Mouse (Mus musculus): ENCODE results near the gene Tmem202. TPM values are rescaled to one million over a fixed set of nuclear protein-coding genes. Genes with fewer than 3 reads are reported as not detected.

The Tmem202 gene
- polyA plus RNA-seq, 1 experiment from 2014 or later: not detected

GRCm38 (mm10) chr9:59552610-59553009, 13.0 kb upstream of the Tmem202 start:
- WGBS: 90% methylated on average over 5 of the region's 5 CpGs
- H3K36me3 ChIP-seq: peaks cover 34% of the 10 kb centered on the region
- no peaks in the 10 kb centered on the region for H3K9me3 ChIP-seq (replicated peaks)
- ATAC-seq (ENCODE audit: low FRiP score): no peak
- no peaks in the 10 kb centered on the region for H3K4me1 ChIP-seq
- no peaks in the 10 kb centered on the region for H3K27me3 ChIP-seq
- no peak overlapping the region for H3K27ac ChIP-seq
- no peak overlapping the region for H3K4me3 ChIP-seq
- H3K9ac ChIP-seq: no peak overlapping the region
- H3K4me2 ChIP-seq (replicated peaks): no peak overlapping the region

- Histone ChIP-seq H3K4me2 (replicated peaks) (no peak overlapping the region), H3K9ac (no peak overlapping the region), H3K9me3 (replicated peaks) (no peaks in the 10 kb centered on the region), H3K36me3 (peaks cover 24% of the 10 kb centered on the region), H3K4me3 (no peak overlapping the region), H3K4me1 (no peaks in the 10 kb centered on the region), H3K27me3 (no peaks in the 10 kb centered on the region), H3K27ac (no peak overlapping the region)
- 83% methylated on average over 3 of the region's 3 CpGs for WGBS
- ATAC-seq (ENCODE audit: low FRiP score): no peak
Observed at GRCm38 (mm10) chr9:59551620-59552031, 12.0 kb upstream of the Tmem202 start.

GRCm38 (mm10) chr9:59551017-59551416, 11.4 kb upstream of the Tmem202 start:
- ATAC-seq (ENCODE audit: low FRiP score): no peak
- WGBS: 86% methylated on average over 5 of the region's 5 CpGs

GRCm38 (mm10) chr9:59550077-59550476, 10.4 kb upstream of the Tmem202 start:
- H3K27me3 ChIP-seq: no peaks in the 10 kb centered on the region
- WGBS: 86% methylated on average over 4 of the region's 4 CpGs
- ATAC-seq (ENCODE audit: low FRiP score): no peak
- H3K27ac ChIP-seq: no peak overlapping the region
- H3K36me3 ChIP-seq: peaks cover 16% of the 10 kb centered on the region; the same call in 1 of the 2 replicates
- H3K4me3 ChIP-seq: no peak overlapping the region
- no peak overlapping the region for H3K9ac ChIP-seq
- H3K4me2 ChIP-seq (replicated peaks): no peak overlapping the region
- no peaks in the 10 kb centered on the region for H3K9me3 ChIP-seq (replicated peaks)
- no peaks in the 10 kb centered on the region for H3K4me1 ChIP-seq

More at GRCm38 (mm10) chr9:59551017-59551416, 11.4 kb upstream of the Tmem202 start:
- H3K4me2 ChIP-seq (replicated peaks): no peak overlapping the region
- H3K9ac ChIP-seq: no peak overlapping the region
- no peaks in the 10 kb centered on the region for H3K4me1 ChIP-seq
- H3K27ac ChIP-seq: no peak overlapping the region
- H3K36me3 ChIP-seq: peaks cover 20% of the 10 kb centered on the region; the same call in 1 of the 2 replicates
- no peak overlapping the region for H3K4me3 ChIP-seq
- no peaks in the 10 kb centered on the region for H3K27me3 ChIP-seq
- H3K9me3 ChIP-seq (replicated peaks): no peaks in the 10 kb centered on the region

DNA sequence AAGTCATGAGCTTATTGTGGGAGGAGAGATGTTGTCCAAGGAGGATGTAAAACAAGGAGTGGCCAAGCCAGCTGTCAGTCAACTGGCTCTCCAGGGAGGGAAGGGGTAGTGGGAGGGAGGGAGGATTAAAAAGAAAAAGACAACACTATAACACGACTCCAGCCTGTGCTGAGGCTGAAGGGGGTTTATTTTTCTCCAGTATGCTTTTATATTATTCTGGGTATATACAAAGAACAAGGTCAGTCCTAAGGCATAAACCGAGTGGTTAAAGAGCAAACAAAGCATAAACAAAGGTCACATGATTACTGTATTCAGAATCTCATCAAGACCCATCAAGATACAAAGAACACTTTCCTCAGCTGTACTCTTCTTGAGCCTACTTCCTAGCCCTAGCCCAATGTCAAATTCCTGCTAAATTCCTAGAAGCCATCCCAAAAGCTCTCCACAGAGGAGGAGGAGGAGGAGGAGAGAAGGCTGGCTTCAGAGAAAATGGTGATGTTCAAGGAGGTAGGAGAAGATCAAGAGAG, 9.4 kb upstream of the Tmem202 start:
- Histone ChIP-seq H3K9me3 (replicated peaks) (no peaks in the 10 kb centered on the region), H3K36me3 (peaks cover 7% of the 10 kb centered on the region; the same call in 1 of the 2 replicates), H3K4me3 (no peak overlapping the region), H3K27ac (no peak overlapping the region), H3K4me1 (no peaks in the 10 kb centered on the region), H3K27me3 (no peaks in the 10 kb centered on the region), H3K9ac (no peak overlapping the region), H3K4me2 (replicated peaks) (no peak overlapping the region)
- WGBS: 76% methylated on average over 2 of the region's 2 CpGs
- ATAC-seq (ENCODE audit: low FRiP score): no peak

- Histone ChIP-seq H3K9ac (no peak overlapping the region), H3K4me3 (no peak overlapping the region), H3K9me3 (replicated peaks) (no peaks in the 10 kb centered on the region), H3K4me2 (replicated peaks) (no peak overlapping the region), H3K27me3 (no peaks in the 10 kb centered on the region), H3K36me3 (0 out of 2 replicates have a peak, but pooled peaks cover 6% of the 10 kb centered on the region), H3K27ac (no peak overlapping the region), H3K4me1 (0 out of 2 replicates have a peak, but pooled peaks cover 2% of the 10 kb centered on the region)
- no peak for ATAC-seq (ENCODE audit: low FRiP score)
- 95% methylated on average over 1 of the region's 1 CpGs for WGBS
Observed at GRCm38 (mm10) chr9:59547869-59548268, 8.2 kb upstream of the Tmem202 start.

DNA sequence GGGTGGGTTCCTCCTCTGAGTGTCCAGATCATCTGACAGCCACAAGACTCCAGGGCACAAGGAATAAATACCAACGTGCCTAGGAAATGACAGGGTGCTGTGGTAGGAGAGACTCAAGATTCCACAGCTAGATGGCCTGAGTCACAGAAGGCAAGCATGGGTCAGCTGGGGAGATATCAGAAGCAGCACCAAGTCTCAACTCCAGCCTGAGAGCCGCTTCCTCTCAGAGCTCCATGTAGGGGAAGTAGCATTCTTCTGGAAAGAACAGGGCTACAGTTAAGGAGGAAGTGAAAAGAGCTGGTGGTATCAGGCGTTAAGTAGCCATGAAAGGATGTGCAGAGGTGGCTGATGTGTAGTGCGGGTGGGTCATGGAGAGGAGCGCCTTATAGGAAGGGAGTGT, 5.1 kb upstream of the Tmem202 start:
- H3K27ac ChIP-seq: no peak overlapping the region
- ATAC-seq (ENCODE audit: low FRiP score): no peak
- WGBS: 90% methylated on average over 5 of the region's 5 CpGs

GRCm38 (mm10) chr9:59542766-59543324, 3.2 kb upstream of the Tmem202 start:
- no peak for ATAC-seq (ENCODE audit: low FRiP score)

More for the DNA sequence above, 5.1 kb upstream of the Tmem202 start:
- H3K36me3 ChIP-seq: no peaks in the 10 kb centered on the region
- H3K4me2 ChIP-seq (replicated peaks): no peak overlapping the region
- H3K9me3 ChIP-seq (replicated peaks): no peaks in the 10 kb centered on the region
- H3K4me3 ChIP-seq: no peak overlapping the region
- H3K4me1 ChIP-seq: peaks cover 16% of the 10 kb centered on the region
- H3K9ac ChIP-seq: no peak overlapping the region
- H3K27me3 ChIP-seq: no peaks in the 10 kb centered on the region

GRCm38 (mm10) chr9:59541617-59542016, 2.0 kb upstream of the Tmem202 start:
- 96% methylated on average over 6 of the region's 6 CpGs for WGBS
- H3K27me3 ChIP-seq: no peaks in the 10 kb centered on the region
- no peak overlapping the region for H3K9ac ChIP-seq
- H3K36me3 ChIP-seq: no peaks in the 10 kb centered on the region
- peaks cover 20% of the 10 kb centered on the region for H3K4me1 ChIP-seq
- H3K4me2 ChIP-seq (replicated peaks): no peak overlapping the region
- H3K4me3 ChIP-seq: no peak overlapping the region
- H3K27ac ChIP-seq: no peak overlapping the region
- ATAC-seq (ENCODE audit: low FRiP score): no peak
- no peaks in the 10 kb centered on the region for H3K9me3 ChIP-seq (replicated peaks)

More at GRCm38 (mm10) chr9:59542766-59543324, 3.2 kb upstream of the Tmem202 start:
- Histone ChIP-seq H3K4me1 (peaks cover 20% of the 10 kb centered on the region), H3K27me3 (no peaks in the 10 kb centered on the region), H3K4me3 (no peak overlapping the region), H3K4me2 (replicated peaks) (no peak overlapping the region), H3K9me3 (replicated peaks) (no peaks in the 10 kb centered on the region), H3K9ac (no peak overlapping the region), H3K27ac (no peak overlapping the region), H3K36me3 (no peaks in the 10 kb centered on the region)

DNA sequence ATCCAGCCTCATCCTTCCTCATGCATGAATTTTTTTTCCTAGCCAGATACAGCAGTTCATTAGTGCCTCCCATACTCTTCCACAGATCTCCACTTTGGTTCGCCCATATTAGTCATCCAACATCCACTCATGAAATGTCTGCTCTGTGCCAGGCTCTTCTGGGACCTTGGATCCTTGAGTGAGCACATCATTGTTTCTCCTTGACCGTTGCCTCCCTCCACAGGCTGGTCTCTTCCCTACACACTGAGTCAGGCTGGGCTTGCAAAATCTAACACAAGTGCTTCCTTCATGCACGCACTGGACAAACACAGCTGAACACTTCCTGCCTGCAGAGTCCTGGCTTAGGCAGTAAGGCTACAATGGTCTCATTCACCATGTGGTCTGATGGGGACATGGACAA, 2.0 kb downstream of the Tmem202 start:
- 83% methylated on average over 3 of the region's 3 CpGs for WGBS
- H3K36me3 ChIP-seq: no peaks in the 10 kb centered on the region
- H3K27me3 ChIP-seq: no peaks in the 10 kb centered on the region
- no peak overlapping the region for H3K27ac ChIP-seq
- H3K9me3 ChIP-seq (replicated peaks): no peaks in the 10 kb centered on the region
- no peak overlapping the region for H3K4me3 ChIP-seq
- no peak for ATAC-seq (ENCODE audit: low FRiP score)
- H3K4me2 ChIP-seq (replicated peaks): no peak overlapping the region
- H3K9ac ChIP-seq: no peak overlapping the region
- peaks cover 16% of the 10 kb centered on the region for H3K4me1 ChIP-seq

GRCm38 (mm10) chr9:59533889-59534288, 5.8 kb downstream of the Tmem202 start:
- Histone ChIP-seq H3K36me3 (no peaks in the 10 kb centered on the region), H3K9me3 (replicated peaks) (no peaks in the 10 kb centered on the region), H3K9ac (no peak overlapping the region), H3K4me2 (replicated peaks) (no peak overlapping the region), H3K4me3 (no peak overlapping the region), H3K27ac (no peak overlapping the region), H3K27me3 (no peaks in the 10 kb centered on the region), H3K4me1 (0 out of 2 replicates have a peak, but pooled peaks cover 1% of the 10 kb centered on the region)
- no peak for ATAC-seq (ENCODE audit: low FRiP score)
- 81% methylated on average over 4 of the region's 4 CpGs for WGBS

DNA sequence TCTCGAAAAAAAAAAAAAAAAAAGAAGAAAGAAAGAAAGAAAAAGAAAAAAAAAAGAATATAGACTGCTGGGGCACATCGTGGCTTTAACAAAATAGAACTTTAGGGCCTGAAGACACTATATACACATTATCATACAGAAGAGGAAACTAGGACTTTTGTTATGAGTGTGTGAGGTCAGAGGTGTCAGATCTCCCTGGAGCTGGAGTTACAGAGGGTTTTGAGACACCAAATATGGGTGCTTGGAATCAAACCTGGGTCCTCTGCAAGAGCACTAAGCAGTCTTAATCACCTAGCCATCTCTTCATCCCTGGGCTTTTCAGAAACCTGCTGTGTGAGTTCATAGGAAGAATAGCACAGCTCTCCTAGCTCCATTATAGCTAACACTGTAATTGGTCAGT, 6.2 kb downstream of the Tmem202 start:
- H3K4me2 ChIP-seq (replicated peaks): no peak overlapping the region
- H3K4me1 ChIP-seq: no peaks in the 10 kb centered on the region
- H3K27me3 ChIP-seq: no peaks in the 10 kb centered on the region
- no peaks in the 10 kb centered on the region for H3K9me3 ChIP-seq (replicated peaks)
- no peak overlapping the region for H3K4me3 ChIP-seq
- 86% methylated on average over 2 of the region's 2 CpGs for WGBS
- no peaks in the 10 kb centered on the region for H3K36me3 ChIP-seq
- H3K9ac ChIP-seq: no peak overlapping the region
- no peak overlapping the region for H3K27ac ChIP-seq
- ATAC-seq (ENCODE audit: low FRiP score): no peak

DNA sequence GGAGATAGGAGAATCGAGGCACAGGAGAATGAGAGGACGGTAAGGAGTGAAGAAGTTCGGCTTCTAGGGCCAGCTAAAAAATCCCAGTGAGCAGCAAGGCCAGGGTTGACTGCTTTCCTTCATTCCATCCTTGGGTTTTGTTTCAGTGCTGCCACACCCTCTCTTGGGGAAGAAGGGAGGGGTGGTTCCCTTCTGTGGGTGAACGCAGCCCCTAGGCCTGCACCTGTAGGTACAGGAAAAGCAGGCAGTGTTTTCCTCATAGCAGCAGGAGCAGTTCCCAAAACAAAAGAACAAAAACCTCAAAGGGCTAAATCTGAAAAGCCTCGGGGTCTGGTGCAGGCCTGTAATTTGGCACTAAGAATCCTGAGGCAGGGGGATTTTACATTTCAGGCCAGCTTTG, 8.0 kb downstream of the Tmem202 start:
- Histone ChIP-seq H3K27me3 (no peaks in the 10 kb centered on the region), H3K27ac (no peak overlapping the region), H3K4me2 (replicated peaks) (no peak overlapping the region), H3K9ac (no peak overlapping the region), H3K4me1 (no peaks in the 10 kb centered on the region), H3K36me3 (no peaks in the 10 kb centered on the region), H3K4me3 (no peak overlapping the region), H3K9me3 (replicated peaks) (no peaks in the 10 kb centered on the region)
- whole genome bisulfite sequencing: 36% methylated on average over 5 of the region's 5 CpGs
- no peak for ATAC-seq (ENCODE audit: low FRiP score)

Data from hindbrain, embryonic 12.5 days (tissue).